Mouse (Mus musculus): ENCODE measurements around the gene Trip11. TPM values are rescaled to one million over a fixed set of nuclear protein-coding genes. Genes with fewer than 3 reads are reported as not detected.

Gene Trip11
- polyA plus RNA-seq, 1 experiment: 3.3 TPM

DNA sequence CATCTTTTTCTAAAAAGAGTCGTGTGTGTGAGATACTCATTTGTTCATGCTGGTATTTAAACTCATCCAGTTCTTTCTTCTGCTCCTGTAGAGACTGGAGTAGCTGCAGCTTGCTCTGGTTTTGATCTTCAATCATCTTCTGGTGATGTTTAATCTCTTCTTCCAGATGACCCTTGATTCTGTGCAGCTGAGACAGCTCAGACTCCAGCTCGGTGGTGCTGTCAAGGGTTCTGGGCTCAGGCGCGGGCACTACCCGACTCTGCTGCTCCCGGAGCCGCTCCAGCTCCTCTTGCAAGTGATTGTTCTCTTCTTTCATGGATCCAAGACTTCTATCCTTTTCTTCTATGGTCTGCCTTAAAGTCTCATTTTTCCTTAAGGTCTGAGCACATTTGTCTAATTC, 28.1 kb downstream of the Trip11 start:
- Histone ChIP-seq H3K27ac (ENCODE audit: insufficient read depth, low read length) (no peak overlapping the region), H3K4me1 (ENCODE audit: control insufficient read depth, insufficient read depth, insufficient read length) (no peaks in the 10 kb centered on the region), H3K4me3 (ENCODE audit: extremely low read depth, insufficient read depth, insufficient read length) (no peak overlapping the region), H3K36me3 (ENCODE audit: control insufficient read depth, insufficient read depth, low read length) (peaks cover 26% of the 10 kb centered on the region), H3K27me3 (ENCODE audit: control insufficient read depth, insufficient read depth, low read length) (no peaks in the 10 kb centered on the region)
- TF ChIP-seq POLR2A (IDR thresholded peaks at IDR 0.05; ENCODE audit: low read depth, low read length): no peak
- no peak for TF ChIP-seq CTCF (IDR thresholded peaks at IDR 0.05; ENCODE audit: extremely low read depth, insufficient read depth, insufficient read length, insufficient replicate concordance)
- DNase-seq (ENCODE audit: low read depth in 1 of 2, low spot score in 2 of 2): no peak
- 95% methylated on average over 7 of the region's 7 CpGs for WGBS

DNA sequence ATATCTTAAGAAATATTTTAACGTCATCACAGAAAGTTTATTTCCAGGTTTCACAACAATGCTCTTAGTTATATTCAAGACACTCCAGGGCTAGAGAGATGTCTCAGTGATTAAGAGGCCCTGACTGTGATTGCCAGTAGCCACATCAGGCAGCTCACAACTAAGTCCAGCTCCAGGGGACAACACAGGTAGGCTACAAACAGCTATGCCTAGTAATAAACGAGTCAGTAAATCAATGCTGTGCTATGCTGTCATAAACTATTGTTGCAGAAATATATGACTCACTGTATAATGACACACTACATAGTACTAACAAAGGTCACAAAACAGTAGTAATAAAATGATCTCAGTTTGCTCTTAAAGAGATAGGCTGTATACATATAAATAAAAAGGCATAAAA, 36.7 kb downstream of the Trip11 start:
- Histone ChIP-seq H3K27ac (ENCODE audit: insufficient read depth, low read length) (no peak overlapping the region), H3K27me3 (ENCODE audit: control insufficient read depth, insufficient read depth, low read length) (no peaks in the 10 kb centered on the region), H3K4me3 (ENCODE audit: extremely low read depth, insufficient read depth, insufficient read length) (no peak overlapping the region), H3K4me1 (ENCODE audit: control insufficient read depth, insufficient read depth, insufficient read length) (no peaks in the 10 kb centered on the region), H3K36me3 (ENCODE audit: control insufficient read depth, insufficient read depth, low read length) (peaks cover 21% of the 10 kb centered on the region)
- no peak for DNase-seq (ENCODE audit: low read depth in 1 of 2, low spot score in 2 of 2)
- WGBS: 91% methylated on average over 2 of the region's 2 CpGs
- TF ChIP-seq CTCF (IDR thresholded peaks at IDR 0.05; ENCODE audit: extremely low read depth, insufficient read depth, insufficient read length, insufficient replicate concordance) (no peak), POLR2A (IDR thresholded peaks at IDR 0.05; ENCODE audit: low read depth, low read length) (no peak)

DNA sequence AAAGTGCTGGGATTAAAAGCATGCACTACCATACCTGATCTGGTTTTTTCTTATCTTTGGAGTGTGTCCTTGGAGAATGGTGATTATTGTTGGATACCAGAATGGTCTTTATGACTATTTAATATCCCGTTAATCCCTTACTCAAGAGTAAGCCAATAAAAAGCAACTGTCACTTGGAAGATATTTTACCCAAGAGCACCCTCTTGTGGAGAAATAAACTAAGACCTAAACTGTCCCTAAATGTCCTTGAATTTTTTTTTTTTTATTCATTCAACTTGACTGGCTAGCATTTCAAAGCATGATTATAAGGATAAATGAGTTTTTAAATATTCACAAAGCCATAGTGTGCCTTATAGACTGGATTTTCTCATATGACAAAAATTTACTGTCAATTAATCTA, 38.0 kb downstream of the Trip11 start:
- 74% methylated on average over 1 of the region's 1 CpGs for WGBS
- Histone ChIP-seq H3K27me3 (ENCODE audit: control insufficient read depth, insufficient read depth, low read length) (no peaks in the 10 kb centered on the region), H3K27ac (ENCODE audit: insufficient read depth, low read length) (no peak overlapping the region), H3K36me3 (ENCODE audit: control insufficient read depth, insufficient read depth, low read length) (peaks cover 21% of the 10 kb centered on the region), H3K4me1 (ENCODE audit: control insufficient read depth, insufficient read depth, insufficient read length) (no peaks in the 10 kb centered on the region), H3K4me3 (ENCODE audit: extremely low read depth, insufficient read depth, insufficient read length) (no peak overlapping the region)
- DNase-seq (ENCODE audit: low read depth in 1 of 2, low spot score in 2 of 2): peak in 1 of 2 experiments; percentile 5
- TF ChIP-seq POLR2A (IDR thresholded peaks at IDR 0.05; ENCODE audit: low read depth, low read length) (no peak), CTCF (IDR thresholded peaks at IDR 0.05; ENCODE audit: extremely low read depth, insufficient read depth, insufficient read length, insufficient replicate concordance) (no peak)

DNA sequence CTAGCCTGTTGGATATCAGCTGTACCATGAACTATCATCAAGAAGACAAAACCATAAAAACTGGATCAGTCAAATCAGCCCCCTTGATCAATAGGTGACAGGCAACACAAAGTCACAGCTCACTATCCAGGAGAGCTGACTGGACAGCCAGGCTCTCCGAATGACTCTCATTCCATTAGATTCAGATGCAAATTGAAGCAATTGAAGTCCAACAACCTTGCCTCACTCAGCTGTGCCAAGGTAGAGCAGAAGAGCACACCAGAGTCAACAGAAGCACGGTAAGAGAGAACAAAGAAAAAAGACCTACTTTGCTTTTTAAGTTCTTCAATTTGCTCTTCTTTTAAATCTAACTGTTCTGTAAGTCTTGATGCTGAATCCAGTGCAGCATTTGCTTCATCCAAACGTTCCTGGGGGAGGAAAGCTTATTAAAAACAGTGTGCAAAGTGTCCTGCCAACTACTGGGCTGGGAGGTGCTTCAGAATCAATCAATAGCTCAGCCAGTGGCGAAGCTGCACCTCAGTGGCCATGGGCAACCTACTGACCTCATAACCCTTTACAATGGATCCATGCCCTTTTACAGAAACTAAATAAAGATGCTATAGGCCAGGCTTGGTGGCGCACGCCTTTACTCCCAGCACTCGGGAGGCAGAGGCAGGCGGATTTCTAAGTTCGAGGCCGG, 50.6 kb downstream of the Trip11 start:
- Histone ChIP-seq H3K4me1 (ENCODE audit: control insufficient read depth, insufficient read depth, insufficient read length) (no peaks in the 10 kb centered on the region), H3K36me3 (ENCODE audit: control insufficient read depth, insufficient read depth, low read length) (peaks cover 10% of the 10 kb centered on the region), H3K27me3 (ENCODE audit: control insufficient read depth, insufficient read depth, low read length) (no peaks in the 10 kb centered on the region), H3K4me3 (ENCODE audit: extremely low read depth, insufficient read depth, insufficient read length) (no peak overlapping the region), H3K27ac (ENCODE audit: insufficient read depth, low read length) (no peak overlapping the region)
- DNase-seq (ENCODE audit: low read depth in 1 of 2, low spot score in 2 of 2): no peak
- WGBS: 91% methylated on average over 10 of the region's 10 CpGs
- TF ChIP-seq POLR2A (IDR thresholded peaks at IDR 0.05; ENCODE audit: low read depth, low read length) (no peak), CTCF (IDR thresholded peaks at IDR 0.05; ENCODE audit: extremely low read depth, insufficient read depth, insufficient read length, insufficient replicate concordance) (no peak)

DNA sequence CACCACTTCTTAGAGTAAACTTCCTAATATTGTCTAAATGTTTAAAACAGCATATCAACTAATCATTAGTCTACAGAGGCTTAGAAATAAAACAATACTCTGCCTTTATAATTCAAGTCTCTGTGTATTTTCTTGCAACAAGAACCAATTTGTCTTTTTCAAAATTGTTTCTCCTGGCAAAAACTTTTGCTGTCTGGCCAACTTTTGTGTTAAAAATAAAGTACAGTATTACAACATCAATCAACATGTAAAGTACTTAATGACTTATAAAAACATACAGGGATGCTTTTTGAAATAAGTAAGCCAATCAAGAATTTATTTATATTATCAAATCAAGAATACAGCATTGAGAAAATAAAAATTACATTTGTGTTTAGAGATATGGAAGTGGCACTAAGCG, 52.8 kb downstream of the Trip11 start:
- WGBS: 98% methylated on average over 1 of the region's 1 CpGs
- peaks cover 11% of the 10 kb centered on the region for H3K36me3 ChIP-seq (ENCODE audit: control insufficient read depth, insufficient read depth, low read length)

DNA sequence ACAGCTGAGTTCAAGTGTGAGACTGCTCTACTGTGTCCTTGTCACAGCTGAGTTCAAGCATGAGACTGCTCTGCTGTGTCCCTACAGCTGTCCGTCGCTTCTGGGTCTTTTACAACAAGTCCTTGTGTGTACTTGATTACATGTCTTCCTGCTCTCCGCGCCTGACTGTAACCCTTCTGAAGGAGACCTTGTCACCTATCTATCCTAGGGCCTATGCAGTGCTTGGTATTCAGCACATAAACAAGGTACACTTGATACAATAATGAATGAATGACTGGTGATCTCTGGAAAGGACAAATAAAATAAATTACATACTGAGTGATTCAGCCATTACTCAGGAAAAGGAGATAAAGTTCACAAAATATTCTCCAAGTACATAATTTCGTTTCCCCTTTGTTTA, 55.1 kb downstream of the Trip11 start:
- WGBS: 95% methylated on average over 5 of the region's 5 CpGs
- Histone ChIP-seq H3K27me3 (ENCODE audit: control insufficient read depth, insufficient read depth, low read length) (no peaks in the 10 kb centered on the region), H3K27ac (ENCODE audit: insufficient read depth, low read length) (no peak overlapping the region), H3K4me1 (ENCODE audit: control insufficient read depth, insufficient read depth, insufficient read length) (no peaks in the 10 kb centered on the region), H3K36me3 (ENCODE audit: control insufficient read depth, insufficient read depth, low read length) (peaks cover 15% of the 10 kb centered on the region), H3K4me3 (ENCODE audit: extremely low read depth, insufficient read depth, insufficient read length) (no peak overlapping the region)
- DNase-seq (ENCODE audit: low read depth in 1 of 2, low spot score in 2 of 2): no peak
- no peak for TF ChIP-seq CTCF (IDR thresholded peaks at IDR 0.05; ENCODE audit: extremely low read depth, insufficient read depth, insufficient read length, insufficient replicate concordance)
- TF ChIP-seq POLR2A (IDR thresholded peaks at IDR 0.05; ENCODE audit: low read depth, low read length): no peak

More for the DNA sequence above, 52.8 kb downstream of the Trip11 start:
- TF ChIP-seq CTCF (IDR thresholded peaks at IDR 0.05; ENCODE audit: extremely low read depth, insufficient read depth, insufficient read length, insufficient replicate concordance) (no peak), POLR2A (IDR thresholded peaks at IDR 0.05; ENCODE audit: low read depth, low read length) (no peak)
- Histone ChIP-seq H3K27me3 (ENCODE audit: control insufficient read depth, insufficient read depth, low read length) (no peaks in the 10 kb centered on the region), H3K27ac (ENCODE audit: insufficient read depth, low read length) (no peak overlapping the region), H3K4me3 (ENCODE audit: extremely low read depth, insufficient read depth, insufficient read length) (no peak overlapping the region), H3K4me1 (ENCODE audit: control insufficient read depth, insufficient read depth, insufficient read length) (no peaks in the 10 kb centered on the region)
- DNase-seq (ENCODE audit: low read depth in 1 of 2, low spot score in 2 of 2): no peak

DNA sequence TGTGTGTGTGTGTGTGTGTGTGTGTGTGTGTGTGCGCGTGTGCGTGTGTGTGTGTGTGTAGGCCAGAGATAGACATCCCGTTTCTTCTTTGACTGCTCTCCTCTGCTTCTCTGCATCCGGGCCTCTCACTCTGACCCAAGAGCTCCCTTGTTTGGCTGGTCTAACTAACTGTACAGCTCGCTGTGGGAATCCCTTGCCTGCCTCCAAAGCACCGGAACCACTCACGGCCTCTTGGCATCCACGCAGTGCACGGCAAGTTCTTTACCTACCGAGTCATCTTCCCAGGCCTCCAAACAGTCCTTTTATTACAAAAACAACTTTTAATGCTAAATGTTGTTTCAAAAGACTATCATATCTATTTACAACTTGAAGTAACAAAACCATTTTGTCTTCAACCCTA, 58.7 kb downstream of the Trip11 start:
- H3K4me1 ChIP-seq (ENCODE audit: control insufficient read depth, insufficient read depth, insufficient read length): no peaks in the 10 kb centered on the region
- H3K27me3 ChIP-seq (ENCODE audit: control insufficient read depth, insufficient read depth, low read length): no peaks in the 10 kb centered on the region
- DNase-seq (ENCODE audit: low read depth in 1 of 2, low spot score in 2 of 2): no peak
- TF ChIP-seq POLR2A (IDR thresholded peaks at IDR 0.05; ENCODE audit: low read depth, low read length): no peak
- no peak for TF ChIP-seq CTCF (IDR thresholded peaks at IDR 0.05; ENCODE audit: extremely low read depth, insufficient read depth, insufficient read length, insufficient replicate concordance)
- WGBS: 92% methylated on average over 11 of the region's 11 CpGs
- no peak overlapping the region for H3K27ac ChIP-seq (ENCODE audit: insufficient read depth, low read length)
- H3K4me3 ChIP-seq (ENCODE audit: extremely low read depth, insufficient read depth, insufficient read length): no peak overlapping the region
- peaks cover 8% of the 10 kb centered on the region for H3K36me3 ChIP-seq (ENCODE audit: control insufficient read depth, insufficient read depth, low read length)

All from spleen, adult 2 months (tissue).